Mouse (Mus musculus): Measurements from ENCODE around the gene Ptprm.

DNA sequence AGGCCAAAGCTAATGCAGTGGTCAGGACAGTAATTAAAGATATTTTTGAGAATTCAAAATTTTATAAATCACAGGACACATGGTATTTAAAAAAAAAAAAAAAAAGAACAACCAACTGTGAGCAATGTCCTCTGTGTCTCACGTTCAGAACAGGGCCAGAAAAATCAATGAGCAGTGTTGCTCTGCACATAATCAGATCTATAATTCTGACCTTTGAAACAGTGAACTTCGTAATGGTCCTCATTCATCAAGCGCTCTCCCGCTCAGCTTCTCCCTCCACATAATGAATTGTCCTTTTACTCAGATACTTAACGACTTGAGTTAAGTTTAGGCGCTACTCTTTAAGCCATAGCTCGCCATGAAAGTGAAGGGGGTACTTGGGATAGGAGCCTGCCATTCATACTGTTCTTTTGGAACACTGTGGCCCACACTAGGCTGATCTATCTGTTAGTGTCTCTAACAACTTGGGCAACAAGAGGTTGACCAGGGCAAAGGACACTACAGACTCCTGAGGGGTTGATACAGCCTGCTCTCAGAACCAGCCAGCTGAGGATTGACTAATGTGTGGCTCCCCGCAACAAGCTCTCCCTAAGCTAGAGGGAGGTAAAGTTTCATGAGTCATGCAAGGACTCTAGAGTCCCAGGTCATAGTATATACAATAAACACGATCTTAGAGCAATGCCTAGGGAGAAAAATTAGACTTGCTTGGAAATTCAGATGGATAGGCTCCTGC lies 473.1 kb downstream of the Ptprm start:
- TF ChIP-seq CTCF (IDR thresholded peaks at IDR 0.05; ENCODE audit: borderline replicate concordance, extremely low read depth, insufficient read depth, insufficient read length) (no peak), POLR2A (IDR thresholded peaks at IDR 0.05; ENCODE audit: borderline replicate concordance, extremely low read depth, insufficient read depth, insufficient read length, poor library complexity, severe bottlenecking) (no peak)

Measured in brain, embryonic 14.5 days (tissue).